Mouse (Mus musculus): ENCODE data around the gene Atxn2. TPM values are rescaled to one million over a fixed set of nuclear protein-coding genes. Genes with fewer than 3 reads are reported as not detected.
"Not testable (repeated sequence)": the region's sequence is repeated elsewhere in the genome, so short reads cannot be mapped to it uniquely, and the experiment has no call there.

The Atxn2 gene
- polyA plus RNA-seq, 1 experiment = 62.9 TPM

GRCm38 (mm10) chr5:121686113-121686898, 24.8 kb upstream of the Atxn2 start:
- H3K4me3 ChIP-seq (ENCODE audit: insufficient read depth, low read length) = no peak overlapping the region
- H3K4me1 ChIP-seq (ENCODE audit: control insufficient read depth, insufficient read depth, low read length) = peaks cover 5% of the 10 kb centered on the region
- TF ChIP-seq POLR2A (IDR thresholded peaks at IDR 0.05; ENCODE audit: borderline replicate concordance, low read depth, low read length) = no peak
- TF ChIP-seq CTCF (IDR thresholded peaks at IDR 0.05; ENCODE audit: low read depth, low read length) = no peak
- H3K27ac ChIP-seq (ENCODE audit: insufficient read depth, low read depth, low read length) = no peak overlapping the region

GRCm38 (mm10) chr5:121690482-121691211, 20.5 kb upstream of the Atxn2 start:
- TF ChIP-seq CTCF (IDR thresholded peaks at IDR 0.05; ENCODE audit: low read depth, low read length) = no peak
- TF ChIP-seq POLR2A (IDR thresholded peaks at IDR 0.05; ENCODE audit: borderline replicate concordance, low read depth, low read length) = no peak
- no peak overlapping the region for H3K4me3 ChIP-seq (ENCODE audit: insufficient read depth, low read length)
- no peak overlapping the region for H3K27ac ChIP-seq (ENCODE audit: insufficient read depth, low read depth, low read length)
- H3K4me1 ChIP-seq (ENCODE audit: control insufficient read depth, insufficient read depth, low read length) = peaks cover 5% of the 10 kb centered on the region

- H3K27ac ChIP-seq (ENCODE audit: insufficient read depth, low read depth, low read length); H3K4me1 ChIP-seq (ENCODE audit: control insufficient read depth, insufficient read depth, low read length); H3K4me3 ChIP-seq (ENCODE audit: insufficient read depth, low read length): not testable (repeated sequence)
Measured at GRCm38 (mm10) chr5:121691436-121691835, 19.7 kb upstream of the Atxn2 start.

GRCm38 (mm10) chr5:121692897-121693296, 18.2 kb upstream of the Atxn2 start:
- TF ChIP-seq POLR2A (IDR thresholded peaks at IDR 0.05; ENCODE audit: borderline replicate concordance, low read depth, low read length) (no peak), CTCF (IDR thresholded peaks at IDR 0.05; ENCODE audit: low read depth, low read length) (no peak)
- no peak overlapping the region for H3K4me3 ChIP-seq (ENCODE audit: insufficient read depth, low read length)
- H3K4me1 ChIP-seq (ENCODE audit: control insufficient read depth, insufficient read depth, low read length) = peaks cover 5% of the 10 kb centered on the region
- H3K27ac ChIP-seq (ENCODE audit: insufficient read depth, low read depth, low read length) = no peak overlapping the region

- H3K4me1 ChIP-seq (ENCODE audit: control insufficient read depth, insufficient read depth, low read length) = 0 out of 2 replicates have a peak, but pooled peaks cover 2% of the 10 kb centered on the region
- TF ChIP-seq CTCF (IDR thresholded peaks at IDR 0.05; ENCODE audit: low read depth, low read length) (no peak), POLR2A (IDR thresholded peaks at IDR 0.05; ENCODE audit: borderline replicate concordance, low read depth, low read length) (no peak)
- no peak overlapping the region for H3K27ac ChIP-seq (ENCODE audit: insufficient read depth, low read depth, low read length)
- H3K4me3 ChIP-seq (ENCODE audit: insufficient read depth, low read length) = no peak overlapping the region
Measured at GRCm38 (mm10) chr5:121696761-121697160, 14.4 kb upstream of the Atxn2 start.

- H3K4me3 ChIP-seq (ENCODE audit: insufficient read depth, low read length) = no peak overlapping the region
- no peak overlapping the region for H3K27ac ChIP-seq (ENCODE audit: insufficient read depth, low read depth, low read length)
- no peak for TF ChIP-seq CTCF (IDR thresholded peaks at IDR 0.05; ENCODE audit: low read depth, low read length)
- TF ChIP-seq POLR2A (IDR thresholded peaks at IDR 0.05; ENCODE audit: borderline replicate concordance, low read depth, low read length) = no peak
- 0 out of 2 replicates have a peak, but pooled peaks cover 2% of the 10 kb centered on the region for H3K4me1 ChIP-seq (ENCODE audit: control insufficient read depth, insufficient read depth, low read length)
Measured at GRCm38 (mm10) chr5:121699891-121700290, 11.2 kb upstream of the Atxn2 start.

GRCm38 (mm10) chr5:121700496-121700895, 10.6 kb upstream of the Atxn2 start:
- TF ChIP-seq POLR2A (IDR thresholded peaks at IDR 0.05; ENCODE audit: borderline replicate concordance, low read depth, low read length) (no peak), CTCF (IDR thresholded peaks at IDR 0.05; ENCODE audit: low read depth, low read length) (no peak)
- H3K4me1 ChIP-seq (ENCODE audit: control insufficient read depth, insufficient read depth, low read length) = 0 out of 2 replicates have a peak, but pooled peaks cover 2% of the 10 kb centered on the region
- H3K27ac ChIP-seq (ENCODE audit: insufficient read depth, low read depth, low read length) = no peak overlapping the region
- H3K4me3 ChIP-seq (ENCODE audit: insufficient read depth, low read length) = no peak overlapping the region

GRCm38 (mm10) chr5:121701111-121701769, 9.9 kb upstream of the Atxn2 start:
- 0 out of 2 replicates have a peak, but pooled peaks cover 2% of the 10 kb centered on the region for H3K4me1 ChIP-seq (ENCODE audit: control insufficient read depth, insufficient read depth, low read length)
- TF ChIP-seq CTCF (IDR thresholded peaks at IDR 0.05; ENCODE audit: low read depth, low read length) = no peak
- no peak for TF ChIP-seq POLR2A (IDR thresholded peaks at IDR 0.05; ENCODE audit: borderline replicate concordance, low read depth, low read length)
- H3K4me3 ChIP-seq (ENCODE audit: insufficient read depth, low read length) = no peak overlapping the region
- H3K27ac ChIP-seq (ENCODE audit: insufficient read depth, low read depth, low read length) = no peak overlapping the region

GRCm38 (mm10) chr5:121703341-121703740, 7.8 kb upstream of the Atxn2 start:
- Histone ChIP-seq H3K27ac (ENCODE audit: insufficient read depth, low read depth, low read length) (no peak overlapping the region), H3K4me1 (ENCODE audit: control insufficient read depth, insufficient read depth, low read length) (0 out of 2 replicates have a peak, but pooled peaks cover 2% of the 10 kb centered on the region), H3K4me3 (ENCODE audit: insufficient read depth, low read length) (no peak overlapping the region)
- TF ChIP-seq POLR2A (IDR thresholded peaks at IDR 0.05; ENCODE audit: borderline replicate concordance, low read depth, low read length) = no peak
- no peak for TF ChIP-seq CTCF (IDR thresholded peaks at IDR 0.05; ENCODE audit: low read depth, low read length)
